Mouse (Mus musculus): ENCODE data around the gene Pparg.

Gene Pparg

DNA sequence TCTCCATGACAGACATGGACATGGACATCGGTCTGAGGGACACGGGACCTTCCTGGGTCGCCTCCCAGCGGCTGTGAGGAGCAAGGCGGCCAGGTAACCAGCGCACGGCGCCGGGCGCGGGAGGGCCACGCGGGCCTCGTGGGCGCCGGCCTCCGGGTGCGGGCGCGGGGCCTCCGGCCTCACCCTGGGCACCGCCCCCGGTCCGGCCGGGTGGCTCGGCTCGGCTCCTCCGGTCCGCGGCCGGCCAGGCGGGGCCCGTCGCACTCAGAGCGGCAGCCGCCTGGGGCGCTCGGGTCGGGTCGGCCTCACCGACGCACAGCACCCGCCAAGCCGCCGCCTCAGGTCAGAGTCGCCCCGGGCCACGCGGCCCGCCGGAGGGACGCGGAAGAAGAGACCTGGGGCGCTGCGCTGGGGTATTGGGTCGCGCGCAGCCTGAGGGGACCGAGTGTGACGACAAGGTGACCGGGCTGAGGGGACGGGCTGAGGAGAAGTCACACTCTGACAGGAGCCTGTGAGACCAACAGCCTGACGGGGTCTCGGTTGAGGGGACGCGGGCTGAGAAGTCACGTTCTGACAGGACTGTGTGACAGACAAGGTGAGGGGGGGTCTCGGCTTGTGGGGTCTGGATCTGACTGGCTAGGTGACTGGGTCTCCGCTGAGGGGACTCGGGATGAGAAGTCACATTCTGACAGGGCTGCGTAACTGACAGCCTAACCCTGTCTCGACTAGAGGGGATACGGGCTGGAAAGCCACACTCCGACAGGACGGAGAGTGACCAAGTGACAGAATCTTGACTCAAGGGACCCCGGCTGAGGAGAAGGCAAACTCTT lies at the start of gene Pparg:
Gene Pparg, plus strand, starts transcription at position 176 of the 830 bp plus-strand sequence.
- in situ Hi-C loops (cut with MboI) = no loop called here

DNA sequence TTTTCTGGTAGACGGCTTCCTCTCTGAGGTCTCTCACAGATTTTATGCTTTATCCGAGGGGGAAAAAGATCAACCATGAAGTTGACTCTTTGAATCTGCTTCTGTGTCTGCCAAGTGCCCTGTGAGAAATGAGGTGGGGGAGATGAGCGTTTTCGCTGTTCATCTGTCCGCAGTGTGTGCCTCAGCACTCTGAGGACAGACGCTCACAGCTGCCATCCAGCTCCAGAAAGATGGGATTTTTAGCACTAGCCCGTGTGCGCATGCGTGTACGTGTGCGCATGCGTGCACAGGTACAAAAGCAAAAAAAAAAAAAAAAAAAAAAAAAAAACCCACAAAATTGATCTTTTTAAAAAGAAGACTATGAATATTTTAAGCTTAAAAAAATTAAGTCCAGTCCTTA lies 48.0 kb upstream of the Pparg start:
- in situ Hi-C loops (cut with MboI) = no loop called here

DNA sequence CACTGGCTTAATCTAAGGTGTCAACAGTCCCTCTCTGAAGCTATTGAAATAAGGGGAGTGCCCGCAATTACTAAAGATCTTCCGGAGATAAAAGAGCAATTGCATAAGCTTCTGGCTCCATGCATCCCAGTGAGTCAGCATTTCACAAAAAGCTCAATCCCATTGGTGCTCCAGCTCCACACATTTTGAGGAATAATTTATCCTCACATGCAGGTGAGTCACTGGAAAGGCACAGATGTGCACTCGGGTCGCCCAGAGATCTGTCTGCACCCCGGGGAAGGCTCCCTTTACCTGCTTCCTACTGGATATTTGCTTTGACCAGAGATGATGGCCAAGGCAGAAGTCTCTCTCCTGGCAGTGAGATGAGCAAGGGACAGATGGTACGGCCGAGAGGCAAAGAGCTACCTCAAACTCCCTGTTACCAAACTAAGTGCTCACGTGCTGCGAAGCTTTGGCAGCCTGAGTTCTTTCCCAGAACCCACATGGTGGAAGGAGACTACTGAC lies 47.5 kb upstream of the Pparg start:
- in situ Hi-C loops (cut with MboI) = no loop called here

- in situ Hi-C loops (cut with MboI) = no loop called here
These were observed 46.8 kb upstream of the Pparg start for GRCm38 (mm10) chr6:115313910-115314309.

DNA sequence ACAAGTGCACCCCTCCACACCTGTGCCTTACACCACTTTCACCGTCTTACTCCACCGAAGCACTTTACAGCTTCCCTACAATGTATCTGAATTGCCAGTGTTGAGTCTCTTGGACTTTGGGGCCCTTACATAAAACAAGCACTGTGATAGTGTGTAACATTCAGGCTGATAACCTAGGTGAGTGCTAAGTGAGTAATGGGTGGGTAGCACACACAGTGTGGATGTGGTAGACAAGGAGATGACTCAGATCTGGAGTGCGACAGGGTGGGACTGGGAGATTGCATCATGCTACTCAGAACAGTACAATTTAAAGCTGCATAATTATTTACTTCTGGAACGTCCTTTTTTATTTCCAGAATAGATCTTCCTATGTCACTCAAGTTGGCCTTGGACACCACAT lies 45.0 kb upstream of the Pparg start:
- in situ Hi-C loops (cut with MboI) = no loop called here

DNA sequence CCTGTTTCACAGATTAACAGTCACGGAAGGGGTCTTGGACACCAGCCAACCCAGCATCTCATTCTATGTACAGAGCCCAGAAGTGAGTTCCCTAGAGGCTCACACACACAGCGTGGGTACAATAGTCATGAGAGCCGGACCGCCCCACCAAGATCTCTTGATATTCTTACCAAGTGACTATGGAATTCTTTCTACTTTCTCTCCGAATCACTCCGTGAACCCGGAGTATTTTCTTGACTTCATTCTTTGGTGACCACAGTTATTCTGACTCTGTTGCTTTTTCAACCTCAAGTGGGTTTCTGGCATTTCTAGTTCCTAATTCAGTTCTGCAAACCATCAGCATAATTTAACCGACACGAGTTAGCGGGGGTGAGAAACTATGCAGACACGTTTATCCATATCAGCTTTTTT lies 43.9 kb upstream of the Pparg start:
- in situ Hi-C loops (cut with MboI) = no loop called here

DNA sequence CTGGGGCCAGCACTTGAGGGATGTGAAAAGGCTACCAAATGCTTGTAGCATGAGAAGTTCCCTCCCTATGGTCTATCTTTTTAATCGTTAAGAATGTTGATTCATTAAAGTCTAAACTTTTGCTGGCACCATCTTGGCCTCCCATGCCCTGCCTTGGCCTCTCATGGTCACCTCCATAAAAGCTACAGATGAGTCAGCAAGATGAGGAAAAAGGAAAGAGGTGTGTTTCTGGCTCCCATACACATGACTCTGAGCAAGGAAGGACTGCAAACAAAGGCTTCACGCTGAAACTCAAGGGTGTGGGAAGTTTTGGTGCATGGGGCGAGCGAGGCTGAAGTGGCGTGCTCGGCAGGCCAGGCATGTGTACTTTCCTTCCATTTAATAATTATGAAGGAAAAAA lies 41.9 kb upstream of the Pparg start:
- in situ Hi-C loops (cut with MboI) = no loop called here

DNA sequence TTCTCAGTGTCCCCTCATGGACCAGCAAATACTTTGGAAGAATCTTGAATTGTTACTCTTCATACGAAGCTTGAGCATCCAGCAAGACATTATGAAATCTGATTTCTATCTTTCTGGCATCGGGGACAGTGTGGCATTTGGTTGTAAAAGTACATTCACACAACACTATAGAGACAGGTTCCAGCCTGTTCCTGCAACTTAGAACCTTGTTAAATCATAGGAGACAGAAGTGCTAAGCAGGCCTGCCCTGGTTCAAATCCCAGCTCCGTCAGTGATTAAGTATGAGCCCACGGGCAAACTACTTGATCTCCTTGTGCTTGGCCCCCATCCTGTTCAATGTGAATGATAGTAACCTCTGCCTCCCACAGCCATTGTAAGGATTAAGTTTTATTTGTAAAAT lies 41.1 kb upstream of the Pparg start:
- in situ Hi-C loops (cut with MboI) = no loop called here

DNA sequence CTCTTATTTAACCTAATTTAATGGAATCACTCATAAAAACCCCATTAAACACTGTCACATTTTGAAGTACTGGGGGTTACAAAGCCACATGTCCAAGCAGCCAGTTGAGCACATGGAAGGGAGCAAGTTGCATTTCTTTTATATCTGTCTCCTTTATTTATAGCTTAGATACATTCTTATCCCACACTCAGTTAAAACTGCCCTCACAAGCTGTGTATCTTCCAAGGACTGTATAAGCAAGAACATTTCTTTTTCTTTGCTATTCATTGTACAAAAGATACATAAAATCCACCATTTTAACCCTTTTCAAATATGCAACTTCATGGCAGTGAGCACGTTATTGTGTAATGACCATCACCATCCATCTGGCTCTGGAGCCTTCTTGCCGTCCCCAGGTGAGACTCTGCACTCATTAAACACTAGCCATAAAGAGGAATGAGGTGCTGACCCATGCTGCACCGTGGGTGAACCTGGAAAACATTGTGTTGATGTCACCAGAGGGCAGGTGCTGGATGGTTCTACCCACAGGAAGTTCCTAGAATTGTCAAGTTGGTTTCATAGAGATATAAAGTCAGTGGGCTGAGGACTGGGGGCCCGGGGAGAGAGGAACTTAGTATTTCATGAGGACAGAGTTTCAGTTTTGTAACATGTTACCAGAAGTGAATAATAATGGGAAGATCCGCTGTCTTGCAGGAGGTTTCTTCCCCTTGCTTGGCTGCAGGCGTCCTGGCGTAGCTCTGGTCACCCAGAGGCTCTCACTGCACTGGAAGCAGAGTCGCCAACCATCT lies 39.6 kb upstream of the Pparg start:
- in situ Hi-C loops (cut with MboI) = no loop called here

DNA sequence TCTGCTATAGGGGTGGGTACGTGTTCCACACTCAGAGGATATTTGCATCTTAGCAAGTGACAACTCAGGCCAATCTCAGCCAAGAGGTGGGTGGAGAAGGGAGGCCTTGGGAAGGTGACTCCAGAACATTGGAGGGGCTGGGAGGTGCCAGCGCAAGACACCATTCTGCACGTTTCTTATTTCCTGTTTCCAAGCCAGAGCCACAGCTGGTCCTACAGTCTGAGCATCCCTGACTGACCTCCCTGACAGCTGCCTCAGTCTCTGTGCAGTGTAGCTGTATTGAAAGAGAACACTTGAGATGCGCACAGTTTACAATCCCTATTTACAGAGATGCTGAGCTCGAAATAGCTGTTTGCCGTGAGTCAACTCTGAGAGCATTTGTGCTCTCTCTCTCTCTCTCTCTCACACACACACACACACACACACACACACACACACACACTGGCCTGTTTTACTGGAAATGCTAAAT lies 38.8 kb upstream of the Pparg start:
- in situ Hi-C loops (cut with MboI) = no loop called here

- in situ Hi-C loops (cut with MboI) = no loop called here
These were observed 37.8 kb upstream of the Pparg start for GRCm38 (mm10) chr6:115322956-115323355.

DNA sequence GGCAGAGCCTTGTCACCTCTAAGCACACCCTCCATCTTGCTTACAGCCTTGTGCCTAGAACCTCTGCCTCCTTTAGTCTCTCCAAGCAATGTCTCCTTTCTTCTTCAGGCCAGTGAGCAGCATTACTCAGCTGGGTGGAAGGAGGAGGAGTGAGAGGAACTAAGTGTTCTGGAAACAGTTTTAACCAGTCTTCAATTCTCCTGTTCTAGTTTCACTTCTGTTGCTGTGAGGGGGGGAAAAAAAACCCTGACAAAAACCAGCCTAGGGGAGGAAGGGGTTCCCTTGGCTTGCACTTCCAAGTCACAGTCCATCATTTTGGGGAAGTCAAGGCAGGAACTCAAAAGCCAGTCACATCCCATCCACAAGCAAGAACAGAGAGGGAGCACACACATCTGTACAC lies 29.8 kb upstream of the Pparg start:
- in situ Hi-C loops (cut with MboI) = no loop called here

DNA sequence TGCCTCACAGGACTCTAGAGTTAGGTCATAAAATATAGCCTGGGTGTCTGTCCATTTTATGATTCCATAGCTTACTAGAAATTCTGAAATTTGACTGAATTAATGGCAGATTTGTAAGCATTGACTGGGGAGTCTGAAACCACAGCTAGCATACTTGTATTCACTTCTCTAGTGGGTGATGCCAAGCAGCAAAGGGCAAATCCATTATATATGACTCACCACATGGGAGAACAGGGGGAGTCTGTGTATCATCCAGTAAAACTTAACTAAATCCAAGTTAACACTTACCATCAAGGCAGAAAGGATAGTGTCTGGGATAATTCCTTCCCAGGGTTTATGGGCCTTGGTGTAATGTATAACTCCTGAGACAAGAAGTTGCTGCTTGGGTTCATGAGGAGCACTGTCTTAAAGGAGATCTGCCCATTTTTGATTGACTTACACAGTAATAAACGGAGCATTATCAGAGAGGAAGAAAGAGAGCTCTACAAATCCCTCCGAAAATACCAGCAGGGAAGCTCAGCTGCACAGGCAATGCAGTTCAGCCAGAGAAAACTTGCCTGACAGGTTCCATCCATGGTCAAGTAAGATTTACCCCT lies 27.6 kb upstream of the Pparg start:
- in situ Hi-C loops (cut with MboI) = no loop called here

GRCm38 (mm10) chr6:115335536-115335935 lies 25.2 kb upstream of the Pparg start:
- in situ Hi-C loops (cut with MboI) = no loop called here

DNA sequence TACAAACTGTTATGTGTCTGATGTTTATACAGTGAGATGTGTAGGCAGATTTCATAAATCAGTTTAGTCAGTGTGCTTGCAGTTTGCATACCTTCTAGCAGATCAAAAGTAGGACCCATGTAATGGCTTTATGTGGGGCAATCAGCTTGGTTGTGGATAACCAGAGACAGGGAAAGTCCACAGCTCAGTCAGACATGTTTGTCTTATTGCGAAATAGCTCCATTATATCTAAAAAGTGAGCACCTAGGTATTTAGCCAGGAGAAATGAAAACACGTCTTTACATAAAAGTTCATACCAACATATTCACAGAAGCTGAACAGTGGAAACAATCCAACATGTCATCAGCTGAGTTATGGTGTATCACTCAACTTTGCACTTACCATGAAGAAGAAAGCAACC lies 20.7 kb upstream of the Pparg start:
- in situ Hi-C loops (cut with MboI) = no loop called here

DNA sequence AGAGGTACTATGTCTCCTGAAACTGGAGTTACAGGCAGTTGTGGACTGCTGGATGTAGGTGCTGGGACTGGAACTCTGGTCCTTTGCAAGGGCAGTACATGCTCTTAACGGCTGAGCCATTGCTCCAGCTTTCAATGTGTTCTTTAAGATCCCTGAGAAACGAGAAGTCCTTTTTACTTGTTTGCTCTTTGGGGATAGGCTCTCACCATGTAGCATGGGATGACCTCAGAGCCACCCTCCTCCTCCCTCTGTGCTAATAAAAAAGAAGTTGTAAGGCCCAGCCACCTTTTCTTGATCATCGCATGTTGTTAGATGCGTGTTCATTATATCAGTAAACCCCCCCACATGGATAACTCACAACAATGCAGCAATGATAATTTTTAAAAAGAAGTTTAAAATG lies 17.7 kb upstream of the Pparg start:
- in situ Hi-C loops (cut with MboI) = no loop called here

- in situ Hi-C loops (cut with MboI) = no loop called here
These were observed 17.2 kb upstream of the Pparg start for GRCm38 (mm10) chr6:115343570-115343969.

DNA sequence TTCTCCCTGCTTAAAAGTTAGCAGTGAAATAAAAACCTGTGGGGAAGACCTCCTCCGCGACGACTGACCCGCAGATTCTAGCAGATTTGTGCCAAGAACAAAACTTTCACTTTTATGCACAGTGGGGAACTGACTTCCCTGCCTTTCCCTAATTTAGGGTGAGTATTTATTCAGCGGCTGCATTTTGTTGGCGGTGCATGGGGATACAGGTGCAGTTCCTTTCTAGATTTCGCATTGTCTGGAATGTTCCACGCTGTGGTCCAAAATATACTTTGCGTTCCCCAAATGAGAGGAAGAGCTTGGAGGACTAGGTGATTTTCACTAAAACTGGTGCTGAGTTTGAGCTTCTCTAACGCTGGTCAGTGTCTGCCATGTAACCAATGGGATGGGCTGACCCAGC lies 16.6 kb upstream of the Pparg start:
- in situ Hi-C loops (cut with MboI) = no loop called here

DNA sequence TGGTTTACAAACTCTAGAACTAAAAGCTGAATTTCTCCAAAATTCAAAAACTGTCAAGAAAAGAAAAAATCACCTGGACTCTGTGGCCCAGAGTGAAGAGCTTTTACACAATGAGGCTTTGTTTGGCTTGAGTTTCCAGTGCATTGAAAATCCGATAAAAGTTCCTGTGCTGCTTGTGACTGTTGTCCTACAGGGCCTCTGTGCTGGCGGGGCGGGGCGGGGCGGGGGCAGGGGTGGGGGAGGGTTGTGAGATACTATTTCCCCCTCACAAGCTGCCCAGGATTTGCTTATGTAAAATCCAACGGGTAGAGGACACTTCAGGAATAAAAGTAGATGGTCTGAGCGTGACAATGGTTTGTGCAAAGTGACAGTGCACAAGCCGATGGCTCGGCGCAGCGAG lies 16.2 kb upstream of the Pparg start:
- in situ Hi-C loops (cut with MboI) = no loop called here

GRCm38 (mm10) chr6:115345013-115345412 lies 15.7 kb upstream of the Pparg start:
- in situ Hi-C loops (cut with MboI) = no loop called here

DNA sequence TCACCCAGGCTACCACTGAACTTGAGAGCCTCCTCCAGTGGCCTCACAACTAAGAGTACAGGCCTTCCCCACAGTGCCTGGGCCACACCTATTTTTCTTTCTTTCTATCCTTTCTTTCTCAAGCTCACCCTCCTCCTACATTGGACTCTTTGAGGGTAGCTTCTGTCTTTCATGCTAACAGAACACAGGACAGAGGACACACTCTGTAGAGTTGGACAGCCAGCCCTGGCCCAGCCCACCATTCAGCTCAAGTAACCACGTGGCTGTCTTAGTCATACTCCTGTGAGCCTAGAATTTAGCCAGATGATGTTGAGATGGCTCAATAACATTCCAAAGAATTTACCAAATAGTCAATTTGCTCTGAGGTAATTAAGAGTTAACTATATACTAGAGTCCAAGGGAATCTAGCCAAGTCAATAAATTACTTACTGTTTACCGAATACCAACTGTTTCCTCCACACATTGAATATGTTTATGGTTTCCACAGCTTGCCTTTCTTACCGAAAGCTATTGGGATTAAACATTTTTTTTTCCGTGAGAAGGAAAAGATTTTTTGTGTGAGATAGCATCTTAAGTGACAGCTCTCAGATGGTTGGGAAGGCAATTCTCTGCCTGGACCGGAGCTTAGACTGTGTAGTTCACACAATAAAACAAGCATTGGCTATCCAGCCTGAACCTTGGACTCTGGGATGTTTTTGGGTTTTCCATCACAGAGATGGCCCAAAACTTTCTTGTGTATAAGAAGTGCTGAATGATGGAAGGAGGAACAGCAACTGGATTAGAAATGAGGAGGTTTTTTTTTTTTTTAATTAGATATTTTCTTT lies 10.9 kb upstream of the Pparg start:
- in situ Hi-C loops (cut with MboI) = no loop called here

Measured in mature B cell (primary cell).